Mouse (Mus musculus) layer of hippocampus, adult 11-12 months (tissue): ENCODE measurements at regions not wholly inside any gene's neighbourhood (a gene's known extent, or its start where the extent isn't known, plus 50 kb on each side); places are given as distances from the start of the nearest gene placed in this dataset.

ENCODE experiments used
- DNase-seq: peaks from one replicate; pipeline ENCODE4 v3.0.0; 2022; ENCODE audit warnings: low spot score

GRCm38 (mm10) chr5:80326986-80327385 lies 693.0 kb upstream of the Adgrl3 start:
- no peak for DNase-seq

DNA sequence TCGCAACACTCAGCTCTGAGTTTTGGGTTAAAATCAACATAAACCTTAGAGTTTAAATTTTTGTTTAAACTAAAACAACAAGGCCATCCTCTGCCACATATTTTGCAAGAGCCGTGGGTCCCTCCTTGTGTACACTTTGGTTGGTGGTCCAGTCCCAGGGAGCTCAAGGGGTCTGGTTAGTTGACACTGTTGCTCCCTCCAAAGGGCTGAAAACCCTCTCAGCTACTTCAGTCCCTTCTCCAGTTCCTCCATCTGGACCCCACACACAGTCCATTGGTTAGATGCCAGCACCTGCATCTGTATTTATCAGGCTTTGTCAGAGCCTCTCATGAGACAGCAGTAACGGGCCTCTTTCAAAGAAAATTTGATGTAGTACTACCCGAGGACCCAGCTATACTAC lies 674.8 kb upstream of the Adgrl3 start:
- no peak for DNase-seq

DNA sequence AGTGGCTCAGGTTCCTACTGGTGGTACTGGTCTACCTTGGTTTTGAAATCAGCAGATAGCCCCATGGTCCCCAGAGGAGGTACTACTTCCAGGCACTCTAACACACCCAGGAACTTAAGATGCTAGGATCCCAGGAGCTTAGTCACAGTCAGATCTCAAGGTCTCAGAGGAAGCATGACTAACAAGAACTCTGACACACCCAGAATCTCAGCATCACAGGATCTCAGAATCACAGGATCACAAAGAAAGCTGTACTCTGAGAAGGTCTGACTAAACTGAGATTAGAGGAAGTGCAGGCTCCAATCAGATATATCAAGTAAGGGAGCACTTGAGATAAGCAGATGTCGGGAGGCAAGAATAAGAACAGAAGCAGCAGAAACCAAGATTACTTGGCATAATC lies 661.7 kb upstream of the Adgrl3 start:
- no peak for DNase-seq

- peak; percentile 41 for DNase-seq
Observed at GRCm38 (mm10) chr5:80393656-80394055, 626.3 kb upstream of the Adgrl3 start.

DNA sequence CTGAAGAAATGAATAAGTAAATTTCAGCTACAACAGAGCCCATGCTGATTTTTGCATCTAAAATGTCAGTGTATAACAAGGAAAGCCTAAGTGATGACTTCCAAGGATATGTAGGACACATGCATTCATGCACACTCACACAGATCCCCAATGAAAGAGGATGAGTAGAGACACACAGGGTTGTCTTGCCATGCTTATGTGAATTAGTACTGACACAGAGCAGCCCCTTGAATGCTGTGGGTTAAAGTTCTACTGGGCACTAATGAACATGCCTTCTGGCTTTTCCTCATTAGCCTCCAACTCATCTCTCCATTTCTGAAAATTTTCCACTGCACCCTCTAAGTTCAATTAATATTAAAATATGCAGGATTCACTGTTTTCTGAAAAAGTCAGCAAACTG lies 617.3 kb upstream of the Adgrl3 start:
- DNase-seq, result no peak

GRCm38 (mm10) chr5:80416116-80416515 lies 603.8 kb upstream of the Adgrl3 start:
- DNase-seq, result no peak
